9 mouse cellular contexts compared by ENCODE assay signal in genomic region chr9:57643169-57643855, GRCm38 (mm10). TPM values are rescaled to one million over a fixed set of nuclear protein-coding genes. Genes with fewer than 3 reads are reported as not detected.
A peak's percentile ranks its signal among the peaks of the same experiment; 100 is the strongest.
DNase-seq lines count a peak whose midpoint lies in the region; ATAC-seq and TF ChIP-seq lines count a peak whose summit lies in the region.
"Had no signal": no experiment of that assay in that cellular context is flagged by ENCODE, and none has a peak within 500 bp of the region (broad histone marks: within the 10 kb centered on the region; RNA-seq: fewer than 3 reads in every experiment).

No protein-coding gene starts in this region.

- H3K36me3 ChIP-seq in thymus, adult 2 months (ENCODE audit: control insufficient read depth, insufficient read depth, low read length) = no peaks in the 10 kb centered on the region; the same call in 1 of the 2 replicates
- no peaks in the 10 kb centered on the region for H3K36me3 ChIP-seq in heart, postnatal 0 days (replicated peaks; ENCODE audit: control insufficient read depth, insufficient read depth, low read length)
- peaks cover 19% of the 10 kb centered on the region for H3K36me3 ChIP-seq in limb, embryonic 12.5 days
- H3K36me3 ChIP-seq in small intestine, adult 2 months (ENCODE audit: control insufficient read depth, insufficient read depth, low read length) = no peaks in the 10 kb centered on the region

- DNase-seq in thymus, adult 2 months = no peak
- DNase-seq in thymus, postnatal 25 days = no peak
- no peak for DNase-seq in heart, postnatal 0 days (ENCODE audit: low spot score)
- no peak for DNase-seq in right cerebral cortex, postnatal 10 days (ENCODE audit: low spot score in 2 of 2)
- no peak for DNase-seq in left cerebral cortex, postnatal 4 days
- DNase-seq in cerebellum, adult 9-10 months = no peak

- WGBS in thymus, adult 2 months = 6% methylated on average over 9 of the region's 9 CpGs
- WGBS in heart, postnatal 0 days = 68% methylated on average over 9 of the region's 9 CpGs
- WGBS in limb, embryonic 12.5 days = 72% methylated on average over 9 of the region's 9 CpGs
- 17% methylated on average over 9 of the region's 9 CpGs for WGBS in small intestine, adult 2 months

- H3K4me1 ChIP-seq in thymus, adult 2 months (replicated peaks; ENCODE audit: control insufficient read depth, insufficient read depth, low read length) = peaks cover 73% of the 10 kb centered on the region
- peaks cover 55% of the 10 kb centered on the region for H3K4me1 ChIP-seq in heart, postnatal 0 days (ENCODE audit: control insufficient read depth, insufficient read depth)
- peaks cover 61% of the 10 kb centered on the region for H3K4me1 ChIP-seq in limb, embryonic 12.5 days (replicated peaks)
- peaks cover 65% of the 10 kb centered on the region for H3K4me1 ChIP-seq in small intestine, adult 2 months (ENCODE audit: control insufficient read depth, insufficient read depth, insufficient read length, low read length)

- no peak for ATAC-seq in heart, postnatal 0 days (ENCODE audit: insufficient read depth, low read depth)
- ATAC-seq in limb, embryonic 12.5 days (ENCODE audit: insufficient number of reproducible peaks, insufficient read depth, low FRiP score, low TSS enrichment, low read depth) = no peak

- no peak for TF ChIP-seq POLR2A in thymus, adult 2 months (IDR thresholded peaks at IDR 0.05; ENCODE audit: control insufficient read depth, extremely low read depth, insufficient read depth, low read length, poor library complexity)
- no peak for TF ChIP-seq POLR2A in small intestine, adult 2 months (IDR thresholded peaks at IDR 0.05; ENCODE audit: low read depth, low read length)

- peak overlapping the region; percentile 95; the same call in 1 of the 2 replicates for H3K9ac ChIP-seq in heart, postnatal 0 days (replicated peaks; ENCODE audit: low read depth, low read length)
- peak overlapping the region; percentile 99 for H3K9ac ChIP-seq in limb, embryonic 12.5 days (replicated peaks)

- peak overlapping the region; percentile 85 for H3K27ac ChIP-seq in thymus, adult 2 months (ENCODE audit: control insufficient read depth, insufficient read depth, low read length)
- H3K27ac ChIP-seq in heart, postnatal 0 days (ENCODE audit: low read depth) = no peak overlapping the region
- 0 out of 2 replicates have a peak overlapping the region, but pooled peaks have one; percentile 98 for H3K27ac ChIP-seq in limb, embryonic 12.5 days
- peak overlapping the region; percentile 91 for H3K27ac ChIP-seq in small intestine, adult 2 months (ENCODE audit: insufficient read depth, low read depth, low read length)

- no peaks in the 10 kb centered on the region for H3K9me3 ChIP-seq in heart, postnatal 0 days (replicated peaks; ENCODE audit: control insufficient read depth, low read length)
- no peaks in the 10 kb centered on the region for H3K9me3 ChIP-seq in limb, embryonic 12.5 days

- TF ChIP-seq CTCF in thymus, adult 2 months (IDR thresholded peaks at IDR 0.05; ENCODE audit: borderline replicate concordance, control insufficient read depth, extremely low read depth, insufficient read depth, low read length, poor library complexity) = no peak
- TF ChIP-seq CTCF in heart, postnatal 0 days (IDR thresholded peaks at IDR 0.05; ENCODE audit: low read depth) = no peak
- no peak for TF ChIP-seq CTCF in small intestine, adult 2 months (IDR thresholded peaks at IDR 0.05; ENCODE audit: extremely low read depth, insufficient read length, insufficient replicate concordance, low read depth, low read length)

- no peaks in the 10 kb centered on the region for H3K27me3 ChIP-seq in thymus, adult 2 months (ENCODE audit: control insufficient read depth, insufficient read depth, low read length)
- no peaks in the 10 kb centered on the region for H3K27me3 ChIP-seq in heart, postnatal 0 days (ENCODE audit: control insufficient read depth, insufficient read depth, low read length)
- no peaks in the 10 kb centered on the region for H3K27me3 ChIP-seq in limb, embryonic 12.5 days
- H3K27me3 ChIP-seq in small intestine, adult 2 months (ENCODE audit: control insufficient read depth, insufficient read depth, low read length) = no peaks in the 10 kb centered on the region

- intact Hi-C loops in left cerebral cortex, postnatal 4 days (cut with DNase I) = no loop called here

- no peak for TF ChIP-seq EP300 in heart, postnatal 0 days (IDR thresholded peaks at IDR 0.05; ENCODE audit: low read depth)

- H3K4me3 ChIP-seq in thymus, adult 2 months (ENCODE audit: control insufficient read depth, insufficient read depth, low read length) = peak overlapping the region; percentile 56
- peak overlapping the region; percentile 90 for H3K4me3 ChIP-seq in heart, postnatal 0 days (ENCODE audit: low read depth, low read length)
- H3K4me3 ChIP-seq in limb, embryonic 12.5 days (replicated peaks) = peak overlapping the region; percentile 99
- H3K4me3 ChIP-seq in small intestine, adult 2 months (ENCODE audit: low read depth, low read length) = peak overlapping the region; percentile 57

- H3K4me2 ChIP-seq in heart, postnatal 0 days (ENCODE audit: low read depth, low read length) = peak overlapping the region; percentile 90
- peak overlapping the region; percentile 96 for H3K4me2 ChIP-seq in limb, embryonic 12.5 days

RNA-seq across cellular contexts. Expression of gene Csk, which starts 10.1 kb away (rescaled TPM):
- polyA plus RNA-seq in thymus, adult 2 months (2012; rRNA removed) = 245 and 301 TPM in 2 replicates
- total RNA-seq in heart, postnatal 0 days (2014; rRNA removed; ENCODE audit: low replicate concordance) = 44.6 and 54.2 TPM in 2 replicates
- polyA plus RNA-seq in heart, postnatal 0 days (2015; fragmentation: Nextera tagmentation; extraction: Ambion mirVana) = 10.8 and 13.9 TPM in 2 replicates
- polyA plus RNA-seq in limb, embryonic 12.5 days (2016; fragmentation: Nextera tagmentation; extraction: Ambion mirVana) = 33.9 and 36.0 TPM in 2 replicates
- 52.1 and 95.9 TPM in 2 replicates for polyA plus RNA-seq in small intestine, adult 2 months (2012; rRNA removed)
- 100 to 1,000 TPM; 133 to 137 TPM for total RNA-seq in left cerebral cortex, postnatal 4 days (2021)

RNA-seq across cellular contexts. Expression of gene Lman1l, which starts 22.7 kb away (rescaled TPM):
- polyA plus RNA-seq in thymus, adult 2 months (2012; rRNA removed) = 0.20 and 0.26 TPM in 2 replicates
- 0.15 TPM in 1 of 2 replicates, not detected in the other for total RNA-seq in heart, postnatal 0 days (2014; rRNA removed; ENCODE audit: low replicate concordance)
- polyA plus RNA-seq in heart, postnatal 0 days (2015; fragmentation: Nextera tagmentation; extraction: Ambion mirVana) = not detected in 2 replicates
- 0.14 TPM in 1 of 2 replicates, not detected in the other for polyA plus RNA-seq in limb, embryonic 12.5 days (2016; fragmentation: Nextera tagmentation; extraction: Ambion mirVana)
- 0.08 TPM in 1 of 2 replicates, not detected in the other for polyA plus RNA-seq in small intestine, adult 2 months (2012; rRNA removed)
- total RNA-seq in left cerebral cortex, postnatal 4 days (2021) = under 1 TPM in 1 of 2 experiments, not detected in 1; 0.22 TPM

RNA-seq across cellular contexts. Expression of gene Cplx3, which starts 37.2 kb away (rescaled TPM):
- 0.04 and 0.34 TPM in 2 replicates for polyA plus RNA-seq in thymus, adult 2 months (2012; rRNA removed)
- not detected in 2 replicates for total RNA-seq in heart, postnatal 0 days (2014; rRNA removed; ENCODE audit: low replicate concordance)
- 0.07 TPM in 1 of 2 replicates, not detected in the other for polyA plus RNA-seq in heart, postnatal 0 days (2015; fragmentation: Nextera tagmentation; extraction: Ambion mirVana)
- not detected in 2 replicates for polyA plus RNA-seq in limb, embryonic 12.5 days (2016; fragmentation: Nextera tagmentation; extraction: Ambion mirVana)
- not detected in 2 replicates for polyA plus RNA-seq in small intestine, adult 2 months (2012; rRNA removed)
- 1 to 10 TPM; 5.6 to 7.6 TPM for total RNA-seq in left cerebral cortex, postnatal 4 days (2021)

RNA-seq across cellular contexts. Expression of gene Cyp1a2, which starts 40.2 kb away (rescaled TPM):
- 1.1 and 2.5 TPM in 2 replicates for polyA plus RNA-seq in thymus, adult 2 months (2012; rRNA removed)
- not detected in 2 replicates for total RNA-seq in heart, postnatal 0 days (2014; rRNA removed; ENCODE audit: low replicate concordance)
- polyA plus RNA-seq in heart, postnatal 0 days (2015; fragmentation: Nextera tagmentation; extraction: Ambion mirVana) = not detected in 2 replicates
- polyA plus RNA-seq in limb, embryonic 12.5 days (2016; fragmentation: Nextera tagmentation; extraction: Ambion mirVana) = not detected in 2 replicates
- polyA plus RNA-seq in small intestine, adult 2 months (2012; rRNA removed) = not detected in 2 replicates
- total RNA-seq in left cerebral cortex, postnatal 4 days (2021) = not detected
- polyA plus RNA-seq: brain, embryonic 14.5 days had no signal

RNA-seq across cellular contexts. Expression of gene Cyp1a1, which starts 44.4 kb away (rescaled TPM):
- 0.15 and 0.24 TPM in 2 replicates for polyA plus RNA-seq in thymus, adult 2 months (2012; rRNA removed)
- total RNA-seq in heart, postnatal 0 days (2014; rRNA removed; ENCODE audit: low replicate concordance) = not detected in 2 replicates
- 0.05 TPM in 1 of 2 replicates, not detected in the other for polyA plus RNA-seq in heart, postnatal 0 days (2015; fragmentation: Nextera tagmentation; extraction: Ambion mirVana)
- not detected in 2 replicates for polyA plus RNA-seq in limb, embryonic 12.5 days (2016; fragmentation: Nextera tagmentation; extraction: Ambion mirVana)
- 0.51 and 0.79 TPM in 2 replicates for polyA plus RNA-seq in small intestine, adult 2 months (2012; rRNA removed)
- 1 to 10 TPM in 1 of 2 experiments, under 1 TPM in 1; 0.95 to 1.1 TPM for total RNA-seq in left cerebral cortex, postnatal 4 days (2021)
